Mouse (Mus musculus) cerebellum, adult 2 months (tissue): ENCODE data around the gene Ptcd2.

ENCODE experiments used
- CTCF ChIP-seq: fragments of 200-500 bp; IDR thresholded peaks from 2 replicates; pipeline ENCODE4 v1.5.1; 2011; ENCODE audit warnings: low read depth, mild to moderate bottlenecking, control low read depth, low read length, moderate library complexity, borderline replicate concordance; ENCODE audit not compliant: insufficient read depth
- POLR2A ChIP-seq: fragments of 200-500 bp; IDR thresholded peaks from 2 replicates; pipeline ENCODE4 v1.6.1; 2011; ENCODE audit warnings: low read length, control low read depth, borderline replicate concordance; ENCODE audit not compliant: insufficient read depth

DNA sequence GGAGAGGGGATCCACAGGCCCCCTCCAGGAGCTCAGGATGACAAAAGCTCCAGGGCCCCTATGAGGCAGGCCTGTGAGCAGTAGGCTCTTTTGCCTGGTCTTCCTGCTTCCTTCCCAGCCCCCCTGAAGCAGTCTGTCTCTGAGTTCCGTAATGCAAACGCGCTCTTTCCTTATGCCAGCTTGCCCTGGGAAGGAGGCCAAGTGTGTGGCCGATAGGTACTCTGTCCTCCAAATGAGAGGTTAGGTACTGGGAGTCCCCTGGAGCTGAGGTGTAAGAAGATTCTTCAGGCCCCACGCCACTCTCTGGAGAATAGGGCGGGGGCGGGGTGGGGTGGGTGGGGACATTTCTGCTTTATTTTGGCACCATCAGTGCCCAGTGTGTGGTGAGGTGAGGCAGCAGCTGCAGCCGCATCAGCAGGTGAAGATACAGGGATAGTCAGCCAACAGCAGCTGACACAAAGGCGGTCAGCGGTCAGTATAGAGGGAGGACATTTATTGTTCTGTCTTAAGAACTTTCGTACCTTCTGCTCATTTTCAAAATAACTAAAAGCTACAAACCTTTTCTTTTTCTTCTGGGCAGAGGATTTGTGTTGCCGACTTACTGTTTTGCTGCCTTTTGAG is 23.2 kb upstream of the Ptcd2 start:
- TF ChIP-seq CTCF (no peak), POLR2A (no peak)
